Mouse (Mus musculus) urinary bladder, adult 18-20 months (tissue): ENCODE data around the gene Cops3.
"Not testable (repeated sequence)": the region's sequence is repeated elsewhere in the genome, so short reads cannot be mapped to it uniquely, and the experiment has no call there.

Source experiments
- DNase-seq, 2 experiments: peaks; one replicate each; pipeline ENCODE4 v3.0.0; 2022; ENCODE audit warnings: low spot score in 2 of 2, mixed read lengths in 2 of 2

Gene Cops3

DNA sequence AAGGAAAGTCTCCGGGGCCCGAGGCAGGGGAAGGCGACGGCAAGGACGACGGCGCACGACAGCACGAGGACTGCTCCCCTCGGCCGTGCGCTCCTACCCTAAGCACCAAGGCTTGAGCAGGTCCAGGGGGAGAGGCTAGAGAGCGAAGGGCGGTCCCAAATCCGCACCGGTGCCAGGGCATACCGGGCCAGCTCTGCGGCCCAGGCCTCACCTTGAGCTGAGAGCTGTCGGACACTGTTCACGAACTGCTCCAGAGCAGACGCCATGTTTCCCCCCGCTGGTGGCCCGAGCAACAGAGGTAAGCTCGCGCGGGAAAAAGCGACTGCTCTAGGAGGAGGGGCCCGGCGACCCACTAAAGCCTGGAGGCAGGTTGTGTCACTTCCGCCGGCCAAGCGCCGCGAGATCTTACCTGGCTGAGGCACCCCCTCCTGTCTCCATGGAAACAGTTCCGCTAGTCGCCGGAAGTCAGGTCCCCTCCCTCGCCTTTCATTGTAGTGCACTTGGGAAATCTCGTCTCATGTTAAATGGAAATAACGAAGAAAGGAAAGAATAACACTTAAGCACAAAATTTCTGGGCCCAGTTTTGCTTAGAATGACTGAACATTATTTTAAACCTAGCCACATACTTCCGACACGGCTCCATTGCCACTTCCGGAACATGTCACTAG, at the start of gene Cops3:
Cops3 (minus strand) TSS at position 380 of the 668 bp plus-strand sequence.
- DNase-seq, result peak; percentile 86 to 93

DNA sequence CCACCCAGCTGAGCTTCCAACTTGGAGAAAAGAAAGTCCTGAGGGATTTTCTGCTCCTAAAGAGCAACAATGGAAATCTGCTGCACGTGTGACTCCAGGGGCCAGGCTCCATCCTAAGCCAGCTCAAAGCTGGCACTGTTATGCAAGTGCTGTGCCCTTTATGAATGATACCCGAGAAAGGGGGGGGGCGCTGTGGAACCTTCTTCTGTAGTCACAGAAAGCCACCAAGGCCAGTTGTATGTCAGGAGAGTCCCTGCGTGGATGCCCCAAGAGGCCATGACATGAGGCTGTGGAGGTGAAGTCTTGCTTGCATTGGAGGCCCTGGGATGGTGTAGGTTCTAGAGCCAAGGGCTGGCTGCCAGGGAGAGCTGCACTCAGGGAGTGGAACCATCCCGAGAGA, 48.5 kb upstream of the Cops3 start:
- DNase-seq, result no peak

DNA sequence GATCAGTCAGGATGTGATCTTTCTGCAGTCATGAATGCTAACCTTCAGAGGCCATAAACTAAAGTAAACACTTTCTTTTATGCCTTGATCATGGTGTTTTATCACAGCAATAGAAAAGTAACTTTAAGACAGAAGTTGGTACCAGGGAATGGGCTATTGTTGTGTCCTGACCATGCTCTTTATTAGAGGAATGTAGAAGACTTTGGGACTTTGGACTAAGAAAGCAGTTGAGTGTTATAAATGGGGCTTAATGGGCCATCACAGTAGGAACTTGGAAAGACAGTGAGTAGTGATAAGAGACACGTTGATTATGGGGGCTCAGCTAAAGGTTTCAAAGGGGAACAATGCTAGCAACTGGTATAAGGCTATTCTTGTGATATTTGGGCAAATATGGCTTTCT, 47.3 kb upstream of the Cops3 start:
- DNase-seq, result no peak

DNA sequence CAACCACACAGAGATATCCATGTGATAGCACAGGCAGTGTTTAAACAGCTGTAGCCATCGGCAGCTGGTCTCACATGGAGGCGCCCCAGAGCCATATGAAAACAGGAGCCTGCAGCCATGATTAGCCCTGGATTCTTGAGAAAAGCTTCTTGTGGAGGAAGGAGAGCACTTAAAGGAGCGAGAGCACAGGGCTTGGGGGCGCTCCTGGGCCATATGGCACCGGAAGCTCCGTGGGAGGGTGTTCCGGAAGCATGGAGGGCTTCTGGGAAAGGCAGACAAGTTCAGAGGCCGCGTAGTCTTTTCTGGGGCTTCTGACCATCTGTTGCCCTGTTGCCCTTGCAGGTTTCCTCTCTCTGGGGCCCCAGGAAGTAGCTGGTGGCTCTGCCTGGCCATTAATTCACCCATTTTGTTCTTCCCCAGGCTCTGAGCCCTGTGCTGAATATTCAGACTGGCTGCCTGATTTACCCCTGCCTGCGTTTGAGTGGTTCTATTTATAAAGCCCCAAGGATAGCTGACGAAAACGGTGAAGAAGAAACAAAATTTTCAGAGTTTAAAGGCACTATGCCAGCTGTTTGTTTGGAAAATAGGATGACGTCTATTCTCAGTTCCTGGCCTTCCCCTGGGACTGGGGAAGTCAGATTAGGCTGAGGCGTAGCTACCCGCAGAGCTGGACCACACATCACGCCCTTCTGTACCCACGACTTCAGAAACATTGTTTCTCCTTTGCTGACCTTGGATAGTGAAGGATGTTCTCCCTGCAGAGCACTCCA, 45.8 kb upstream of the Cops3 start:
- no peak for DNase-seq

DNA sequence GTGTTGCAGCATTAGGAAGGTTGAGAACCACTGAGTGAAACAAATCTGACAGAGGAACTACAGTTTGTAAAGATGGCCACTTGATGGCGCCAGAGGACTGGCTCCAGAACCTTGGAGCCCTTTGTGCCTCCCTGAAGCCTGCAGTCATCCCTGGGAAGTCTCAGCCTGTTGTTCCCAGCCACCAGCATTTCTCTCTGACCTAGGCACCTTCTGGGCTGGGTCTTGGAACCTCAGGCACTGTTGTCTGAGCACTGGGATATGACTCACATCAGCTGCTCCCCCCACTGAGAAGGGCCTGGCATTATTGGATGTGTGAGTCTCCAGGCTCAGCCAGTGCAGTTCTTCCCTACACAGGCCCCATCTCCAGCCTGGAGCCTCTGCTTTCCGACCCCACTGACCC, 40.4 kb upstream of the Cops3 start:
- peak; percentile 25 to 55 for DNase-seq

DNA sequence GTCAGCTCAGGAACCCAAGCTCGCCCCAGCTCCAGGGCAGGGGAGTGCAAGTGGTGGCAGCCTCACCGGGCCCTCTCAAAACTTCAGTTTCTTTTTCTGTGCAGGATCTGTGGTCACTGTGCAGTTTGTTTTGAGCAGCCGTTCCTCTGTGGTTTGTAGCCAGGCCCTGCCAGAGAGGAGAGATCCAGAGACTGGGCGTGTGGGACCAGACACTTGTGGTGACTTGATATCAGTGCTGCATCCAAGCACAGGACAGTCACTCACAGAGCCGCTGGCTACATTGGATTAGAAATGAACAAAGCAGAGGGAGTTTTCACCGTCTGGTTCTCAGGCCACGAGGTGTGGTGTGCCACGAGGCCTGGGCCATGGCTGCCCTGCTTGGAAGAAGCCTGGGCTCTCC, 32.5 kb upstream of the Cops3 start:
- DNase-seq, result no peak

DNA sequence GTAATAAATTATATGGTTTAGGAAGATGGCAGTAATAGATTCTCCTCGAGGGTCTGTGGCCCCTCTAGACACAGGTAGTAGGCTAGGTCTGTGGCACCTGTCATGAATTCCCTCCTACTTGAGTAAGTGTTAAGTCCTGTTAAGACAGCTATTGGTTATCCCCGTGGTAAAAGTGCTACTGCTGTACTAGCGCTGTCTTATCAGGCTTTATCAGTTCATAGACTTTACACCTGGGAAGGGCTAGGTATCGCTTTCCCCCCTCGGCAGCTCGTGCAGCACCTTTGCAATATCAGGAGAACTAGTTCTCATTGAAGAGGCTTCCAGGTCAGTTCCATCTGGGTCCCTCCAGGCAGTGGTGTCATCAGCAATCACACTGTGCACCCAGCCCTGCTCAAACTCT, 24.7 kb upstream of the Cops3 start:
- DNase-seq, result no peak

DNA sequence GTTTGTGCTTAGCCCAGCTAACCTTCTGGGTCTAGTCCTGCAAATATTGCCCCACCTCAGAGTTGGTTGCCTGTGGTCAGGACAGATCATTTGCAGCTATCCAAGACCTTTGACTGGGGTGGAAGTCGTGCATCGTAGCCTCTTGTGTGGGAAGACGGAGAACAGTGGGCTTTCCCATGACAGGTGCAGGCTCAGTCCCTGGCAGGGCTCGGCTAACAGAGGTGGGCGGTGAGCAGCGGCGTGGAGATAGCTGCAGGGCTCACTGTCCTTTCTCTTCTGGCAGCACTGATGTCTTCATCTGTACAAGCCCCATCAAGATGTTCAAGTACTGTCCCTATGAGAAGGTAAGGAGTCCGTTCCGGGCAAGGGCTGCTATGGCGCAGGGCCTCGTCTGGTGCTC, 20.8 kb upstream of the Cops3 start:
- DNase-seq, result no peak

DNA sequence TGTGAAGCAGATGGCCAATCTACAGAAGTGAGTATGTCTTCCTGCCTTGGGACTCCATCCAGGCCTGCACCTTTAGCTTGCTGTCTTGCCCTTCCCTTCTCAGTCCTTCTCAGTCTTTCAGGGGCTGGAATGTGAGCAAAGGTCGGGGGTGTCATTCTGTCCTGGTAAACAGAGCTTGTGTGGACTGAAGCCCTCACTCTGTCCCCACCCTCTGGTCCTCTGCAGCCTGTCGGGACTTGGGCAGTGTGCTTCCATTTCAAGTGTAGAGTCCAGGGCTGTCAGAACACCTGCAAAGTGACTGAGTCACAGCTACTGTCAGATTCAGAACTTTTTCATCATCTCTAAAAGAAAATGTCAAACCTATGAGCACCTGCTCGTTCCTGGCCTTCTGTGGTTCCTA, 13.2 kb upstream of the Cops3 start:
- DNase-seq, result no peak

DNA sequence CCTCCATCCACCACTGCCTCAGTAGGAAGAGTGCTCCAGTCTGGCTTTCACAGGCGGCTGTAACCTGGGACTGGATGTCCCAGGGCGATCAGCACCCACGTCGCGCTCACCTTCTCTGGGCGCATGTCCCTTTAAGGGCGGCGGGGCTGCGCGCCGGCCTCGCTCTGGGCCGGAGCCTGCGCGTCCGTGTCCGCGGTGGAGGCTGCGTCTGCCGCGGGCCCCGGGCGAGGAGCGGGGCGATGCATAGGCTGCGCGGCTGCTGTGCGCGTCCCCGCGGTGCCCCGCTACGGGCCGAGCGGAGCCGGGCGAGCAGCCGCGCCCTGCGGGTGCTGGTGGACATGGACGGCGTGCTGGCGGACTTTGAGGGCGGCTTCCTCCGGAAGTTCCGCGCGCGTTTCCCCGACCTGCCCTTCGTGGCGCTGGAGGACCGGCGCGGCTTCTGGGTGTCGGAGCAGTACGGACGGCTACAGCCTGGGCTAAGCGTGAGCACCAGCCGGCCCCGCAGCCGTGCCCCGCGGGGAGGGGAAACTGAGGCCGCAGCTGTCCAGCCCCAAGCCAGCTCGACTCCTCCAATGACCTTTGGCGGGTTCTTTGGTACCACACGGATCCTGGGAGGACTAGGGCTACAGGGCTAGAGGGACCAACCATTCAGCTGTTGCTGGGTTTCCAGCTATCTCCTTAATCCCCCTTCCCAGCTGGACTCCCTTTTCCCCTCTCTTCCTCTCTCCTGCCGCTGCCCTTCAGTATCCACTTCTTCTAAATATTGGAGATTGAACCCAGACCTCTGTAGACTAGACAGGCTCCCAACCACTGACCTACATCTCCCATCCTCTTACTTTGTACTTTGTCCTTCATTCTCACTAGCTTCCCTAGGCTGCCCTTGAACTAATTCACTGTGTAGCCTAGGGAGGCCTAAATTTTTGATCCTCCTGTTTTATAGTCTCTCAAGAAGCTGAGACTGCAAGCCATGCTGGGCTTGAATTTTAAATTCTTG, 8.6 kb upstream of the Cops3 start:
- DNase-seq, result peak; percentile 68 to 81

DNA sequence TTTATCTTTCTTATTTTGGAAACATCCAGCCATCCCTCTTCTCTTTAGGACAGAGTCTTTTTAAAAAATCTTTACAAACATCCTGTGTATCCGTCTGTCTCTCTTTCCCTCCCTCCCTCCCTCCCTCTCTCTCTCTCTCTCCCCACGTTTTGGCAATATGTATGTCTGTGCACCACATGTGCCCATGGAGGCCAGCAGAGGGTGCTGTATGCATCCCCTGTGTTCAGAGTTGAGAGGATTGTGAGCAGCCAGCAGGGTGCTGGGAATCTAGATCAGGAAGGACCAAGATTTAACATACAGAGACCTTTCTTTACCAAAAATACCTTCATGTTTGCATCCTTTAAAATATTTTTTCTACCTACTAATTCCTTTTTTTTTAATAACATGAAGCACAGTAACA, 7.5 kb upstream of the Cops3 start:
- DNase-seq, result no peak

DNA sequence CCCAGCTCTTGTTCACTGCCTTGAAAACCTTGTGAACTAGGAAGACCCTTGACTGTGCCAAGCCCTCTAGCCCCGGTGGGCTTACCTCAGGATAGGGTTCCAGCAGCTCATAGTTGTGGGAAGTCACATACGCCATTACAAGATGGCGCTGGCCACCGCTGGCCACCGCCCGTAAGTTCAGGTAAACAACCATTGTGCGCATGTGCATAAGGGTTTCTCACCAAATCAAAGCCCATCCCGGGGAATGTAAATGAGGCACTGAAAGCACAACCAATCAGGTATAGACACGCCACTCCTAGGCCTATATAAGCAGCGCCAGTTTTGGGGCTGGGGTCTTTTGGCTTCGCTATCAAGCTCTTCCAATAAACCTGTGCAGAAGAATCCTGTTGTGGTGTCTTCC, 6.7 kb upstream of the Cops3 start:
- no peak for DNase-seq

DNA sequence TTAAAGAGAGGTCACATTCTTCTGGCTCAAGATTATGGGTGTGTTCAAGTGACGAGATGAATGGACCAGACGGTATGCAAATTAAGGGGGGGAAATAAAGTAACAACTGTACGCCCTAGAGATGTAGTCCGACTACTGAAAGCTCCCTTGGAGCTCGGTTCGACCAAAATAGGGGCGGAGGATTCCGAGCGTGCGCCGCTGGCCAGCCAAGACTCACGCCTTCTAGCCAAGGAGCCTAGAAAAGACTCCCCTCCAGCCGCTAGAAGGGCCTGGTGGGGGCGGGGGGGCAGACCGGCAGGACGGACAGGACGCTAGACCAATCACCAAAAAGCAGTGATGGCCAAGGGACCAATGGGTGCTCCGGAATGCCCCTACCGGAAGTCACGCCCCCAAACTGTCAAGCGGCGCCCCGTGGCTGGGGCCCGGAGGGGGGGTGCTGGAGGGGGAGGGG, 605 bp downstream of the Cops3 start, which contains the start of gene Nt5m:
Nt5m (plus strand) TSS at position 440 of the 451 bp plus-strand sequence.
- DNase-seq, result peak; percentile 85 to 89

DNA sequence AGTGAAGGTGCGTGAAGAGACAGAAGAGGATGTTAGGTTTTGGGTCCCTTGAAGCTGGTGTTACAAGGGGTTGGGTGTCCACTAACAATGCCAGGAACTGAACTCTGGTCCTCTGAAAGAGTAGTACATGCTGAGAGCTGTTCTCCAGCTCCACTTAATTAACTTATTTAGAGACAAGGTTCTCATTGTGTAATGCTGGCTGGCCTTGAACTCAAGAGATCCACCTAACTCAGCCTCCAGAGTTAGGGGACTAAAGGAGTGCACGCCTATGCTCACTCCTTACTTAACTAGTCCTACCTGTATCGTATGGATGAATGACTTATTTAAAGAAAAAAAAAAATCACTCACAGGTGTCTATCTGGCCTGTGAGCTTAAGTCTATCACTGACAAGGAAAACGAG, 1.2 kb downstream of the Cops3 start:
- no peak for DNase-seq

DNA sequence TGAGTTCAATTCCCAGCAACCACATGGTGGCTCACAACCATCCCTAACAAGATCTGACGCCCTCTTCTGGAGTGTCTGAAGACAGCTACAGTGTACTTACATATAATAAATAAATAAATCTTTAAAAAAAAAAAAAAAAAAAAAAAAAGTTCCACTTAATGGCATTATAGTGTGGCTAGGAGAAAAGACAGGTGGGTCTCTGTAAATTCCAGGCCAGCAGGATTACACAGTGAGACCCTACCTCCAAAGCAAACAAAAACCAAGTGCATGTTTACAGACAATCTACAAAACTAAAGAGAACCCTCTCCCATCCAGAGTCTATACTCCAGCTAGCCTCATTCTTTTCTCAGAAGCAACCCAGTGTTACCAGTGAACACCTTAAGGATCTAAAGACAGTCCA, 1.8 kb downstream of the Cops3 start:
- DNase-seq, result not testable (repeated sequence)

DNA sequence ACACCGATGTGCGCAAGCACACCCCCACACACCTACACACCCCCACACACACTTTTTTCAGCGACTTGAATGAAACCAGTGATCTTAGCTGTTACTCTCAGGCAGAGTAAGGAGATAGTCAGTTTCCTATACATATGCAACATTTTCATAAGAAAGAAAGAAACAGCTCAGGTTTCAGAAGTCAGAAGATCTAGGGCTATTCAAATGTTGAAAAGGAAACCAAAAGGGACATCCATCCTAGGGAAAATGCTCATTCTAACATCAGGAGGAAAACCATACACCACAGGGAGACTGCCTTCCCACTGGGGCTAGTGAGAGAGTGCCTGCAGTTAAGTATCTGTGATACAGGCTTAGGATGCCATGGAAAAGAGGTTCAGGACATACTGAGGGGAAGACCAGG, 18.0 kb downstream of the Cops3 start:
- no peak for DNase-seq

DNA sequence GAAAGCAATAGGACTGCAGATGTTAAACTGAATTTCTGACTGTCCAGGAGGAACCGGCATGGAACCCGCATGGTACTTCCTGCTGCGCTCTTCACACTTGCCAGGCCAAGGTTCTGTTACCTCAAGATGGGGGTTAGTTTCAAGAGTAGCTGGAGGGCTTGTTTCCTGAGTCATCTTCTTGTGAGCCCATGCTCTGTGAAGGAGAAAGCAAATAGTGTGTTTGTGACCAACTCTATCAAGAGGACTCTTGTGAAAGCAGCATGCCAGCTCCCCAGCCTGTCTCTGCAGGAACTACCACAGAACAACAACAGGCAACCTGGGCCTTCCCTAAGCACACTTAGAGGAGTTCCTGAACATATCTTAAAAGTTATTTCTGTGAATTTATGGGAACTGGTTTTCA, 21.7 kb downstream of the Cops3 start:
- DNase-seq, result no peak

DNA sequence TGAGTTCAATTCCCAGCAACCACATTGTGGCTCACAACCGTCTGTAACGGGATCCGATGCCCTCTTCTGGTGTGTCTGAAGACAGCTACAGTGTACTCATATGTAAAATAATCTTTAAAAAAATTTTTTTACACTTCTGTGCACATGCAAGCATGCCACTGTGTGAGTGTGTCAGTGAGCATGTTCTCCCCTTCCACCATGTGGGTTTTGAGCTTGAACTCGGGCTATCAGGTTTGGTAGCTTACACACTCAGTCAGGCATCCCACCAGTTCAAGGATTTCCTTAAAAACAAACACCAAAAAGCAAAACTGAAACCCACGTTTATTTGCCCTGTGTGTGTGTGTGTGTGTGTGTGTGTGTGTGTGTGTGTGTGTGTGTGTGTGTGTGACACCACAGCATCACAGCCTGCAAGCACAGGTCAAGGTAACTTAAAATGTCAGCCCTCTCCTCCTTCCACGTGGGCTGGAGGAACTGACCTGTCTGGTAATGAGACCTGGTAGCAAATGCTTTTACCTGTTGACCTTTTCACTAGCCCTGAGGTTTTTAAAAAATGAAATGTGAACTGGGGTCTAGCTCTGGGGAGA, 24.1 kb downstream of the Cops3 start:
- DNase-seq, result no peak

DNA sequence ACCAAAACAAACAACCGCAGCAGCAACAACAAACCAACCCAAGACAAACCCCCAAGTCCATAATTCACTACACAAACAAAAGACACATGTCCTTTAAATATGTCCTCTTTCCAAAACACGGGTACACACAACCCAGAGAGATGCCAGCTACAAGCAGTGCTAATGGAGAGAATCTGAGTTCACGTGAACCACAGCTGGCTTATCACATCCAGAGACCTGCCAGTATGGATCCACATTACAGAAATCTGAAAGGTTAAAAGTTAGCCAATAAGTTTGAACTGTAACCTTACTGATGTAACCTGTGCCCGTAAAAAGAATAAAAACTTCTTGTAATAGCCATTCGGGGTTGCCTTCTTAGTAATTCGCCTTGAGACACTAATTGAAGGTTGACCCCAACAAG, 24.7 kb downstream of the Cops3 start:
- DNase-seq, result no peak

DNA sequence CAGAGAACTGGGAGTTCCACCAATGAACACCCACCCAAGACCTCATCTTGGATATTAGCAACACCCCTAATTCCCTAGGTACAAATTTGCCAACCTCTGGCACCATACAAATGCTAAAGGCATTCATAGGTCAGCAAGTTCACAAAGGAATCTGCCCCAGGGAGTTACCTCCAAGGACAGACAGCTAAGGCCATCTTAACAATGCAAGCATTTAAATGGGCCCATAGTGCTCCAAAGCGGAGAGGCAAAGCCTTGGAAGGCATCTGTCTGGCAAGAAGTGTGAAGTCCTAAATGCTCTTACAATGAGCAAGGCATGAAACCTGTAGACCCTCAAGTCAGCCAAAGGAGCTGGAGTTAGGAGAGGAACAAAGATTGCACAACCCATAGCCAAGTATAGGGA, 25.3 kb downstream of the Cops3 start:
- DNase-seq, result no peak

DNA sequence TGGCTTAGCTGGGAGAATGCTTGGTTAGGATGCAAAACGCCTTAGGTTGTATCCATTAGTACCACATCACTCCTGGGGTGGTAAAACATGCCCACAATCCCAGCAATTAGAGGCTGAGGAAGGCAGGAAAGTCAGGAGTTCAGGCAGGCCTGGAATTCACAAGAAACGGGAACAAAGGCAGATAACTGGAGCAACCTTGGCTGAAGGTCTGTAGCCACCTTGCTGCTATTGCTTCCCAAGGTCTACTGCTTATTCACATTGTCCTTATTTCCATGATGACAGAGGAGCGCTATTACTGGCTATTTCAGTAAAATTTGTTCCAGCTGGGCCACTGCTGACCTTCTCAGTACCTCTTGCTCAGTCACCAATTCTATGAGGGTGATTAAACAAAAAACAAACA, 26.4 kb downstream of the Cops3 start:
- no peak for DNase-seq

DNA sequence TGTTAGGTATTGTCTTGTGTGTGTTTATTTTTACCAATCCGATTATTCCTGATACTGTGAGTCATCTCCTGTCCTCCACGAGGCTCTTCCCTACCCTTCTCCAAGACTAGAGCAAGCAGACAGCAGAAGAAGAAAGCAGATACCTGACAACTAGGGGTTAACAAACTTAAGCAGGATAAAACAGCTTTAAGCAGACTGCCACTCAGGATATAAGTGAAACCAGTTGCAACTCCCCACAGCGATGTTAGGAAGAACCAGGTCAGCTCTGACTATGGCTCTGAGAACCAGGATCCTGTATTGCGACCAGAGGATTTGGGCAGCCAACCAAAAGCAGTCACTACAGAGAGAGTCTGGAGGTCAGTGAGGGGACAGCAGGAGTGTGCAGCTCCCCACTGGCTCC, 28.4 kb downstream of the Cops3 start:
- no peak for DNase-seq
